Mouse (Mus musculus) hindbrain, embryonic 16.5 days (tissue): ENCODE data around the gene Mapk8ip1. TPM values are rescaled to one million over a fixed set of nuclear protein-coding genes. Genes with fewer than 3 reads are reported as not detected.

ENCODE experiments used
- ATAC-seq: fragments of 200-750 bp; cut with Nextera tagmentation; 2 replicates; pipeline ENCODE4 v1.8.0; 2017; ENCODE audit warnings: moderate TSS enrichment, moderate library complexity
- H3K27ac ChIP-seq: fragments of 300-500 bp; sonication (generic); 2 replicates; pipeline ENCODE4 v1.5.1; 2014; ENCODE audit warnings: low read depth, mild to moderate bottlenecking, control low read depth, low read length, moderate library complexity
- H3K27me3 ChIP-seq: fragments of 300-500 bp; sonication (generic); replicated peaks from 2 replicates; pipeline ENCODE4 v1.6.1; 2014; ENCODE audit warnings: low read length; ENCODE audit not compliant: control insufficient read depth, insufficient read depth
- H3K36me3 ChIP-seq: fragments of 300-500 bp; sonication (generic); 2 replicates; pipeline ENCODE4 v1.6.1; 2014; ENCODE audit warnings: mild to moderate bottlenecking, low read length, moderate library complexity, mixed read lengths; ENCODE audit not compliant: control insufficient read depth, insufficient read depth
- H3K4me1 ChIP-seq: fragments of 300-500 bp; sonication (generic); 2 replicates; pipeline ENCODE4 v1.6.1; 2014; ENCODE audit warnings: low read depth, low read length; ENCODE audit not compliant: control insufficient read depth, insufficient read depth
- H3K4me2 ChIP-seq: fragments of 300-500 bp; sonication (generic); 2 replicates; pipeline ENCODE4 v1.6.1; 2014; ENCODE audit warnings: mild to moderate bottlenecking, low read length, control low read depth, moderate library complexity
- H3K4me3 ChIP-seq: fragments of 300-500 bp; sonication (generic); 2 replicates; pipeline ENCODE4 v1.5.1; 2014; ENCODE audit warnings: mild to moderate bottlenecking, low read length, control low read depth, moderate library complexity
- H3K9ac ChIP-seq: fragments of 300-500 bp; sonication (generic); 2 replicates; pipeline ENCODE4 v1.6.1; 2014; ENCODE audit warnings: low read depth, mild to moderate bottlenecking, control low read depth, low read length, moderate library complexity
- H3K9me3 ChIP-seq: fragments of 300-500 bp; sonication (generic); 2 replicates; pipeline ENCODE4 v1.6.1; 2014; ENCODE audit warnings: mild to moderate bottlenecking, low read length, moderate library complexity; ENCODE audit not compliant: control insufficient read depth
- WGBS: fragments of 180-500 bp; shearing (Covaris S2); extraction: QIAGEN DNeasy Blood & Tissue Kit; methylation state at CpG from one replicate; pipeline ENCODE4 v1.1.7; 2014; 5-methylcytosine and 5-hydroxymethylcytosine counted together
- polyA plus RNA-seq: library from polyadenylated mRNA; unstranded; fragments of >200 nt; fragmentation: Nextera tagmentation; extraction: Ambion mirVana; gene quantifications from 2 replicates; pipeline ENCODE4 v1.2.1, GENCODE M21; 2015

Gene Mapk8ip1
- polyA plus RNA-seq, 1 experiment from 2014 or later: 112 TPM

GRCm38 (mm10) chr2:92430089-92430488 lies 29.0 kb upstream of the Mapk8ip1 start:
- Histone ChIP-seq H3K27me3 (no peaks in the 10 kb centered on the region), H3K36me3 (no peaks in the 10 kb centered on the region), H3K27ac (no peak overlapping the region), H3K4me3 (no peak overlapping the region), H3K4me2 (no peak overlapping the region; the same call in 1 of the 2 replicates), H3K9me3 (no peaks in the 10 kb centered on the region), H3K4me1 (peaks cover 55% of the 10 kb centered on the region), H3K9ac (no peak overlapping the region)
- WGBS: 87% methylated on average over 2 of the region's 2 CpGs
- ATAC-seq: no peak

- WGBS: 56% methylated on average over 6 of the region's 6 CpGs
- H3K4me2 ChIP-seq: no peak overlapping the region
- no peak overlapping the region for H3K4me3 ChIP-seq
- H3K4me1 ChIP-seq: peaks cover 69% of the 10 kb centered on the region
- no peak for ATAC-seq
- H3K27me3 ChIP-seq: no peaks in the 10 kb centered on the region
- H3K9ac ChIP-seq: no peak overlapping the region; the same call in 1 of the 2 replicates
- H3K36me3 ChIP-seq: peaks cover 6% of the 10 kb centered on the region; the same call in 1 of the 2 replicates
- peak overlapping the region; percentile 44; the same call in 1 of the 2 replicates for H3K27ac ChIP-seq
- no peaks in the 10 kb centered on the region for H3K9me3 ChIP-seq
Observed at GRCm38 (mm10) chr2:92427882-92428281, 26.8 kb upstream of the Mapk8ip1 start.

GRCm38 (mm10) chr2:92426426-92426825 lies 25.4 kb upstream of the Mapk8ip1 start:
- Histone ChIP-seq H3K4me2 (no peak overlapping the region), H3K9ac (no peak overlapping the region), H3K4me3 (no peak overlapping the region), H3K36me3 (peaks cover 17% of the 10 kb centered on the region), H3K27me3 (no peaks in the 10 kb centered on the region), H3K4me1 (peaks cover 55% of the 10 kb centered on the region), H3K9me3 (no peaks in the 10 kb centered on the region), H3K27ac (peak overlapping the region; percentile 60)
- ATAC-seq: no peak
- 38% methylated on average over 3 of the region's 3 CpGs for WGBS

GRCm38 (mm10) chr2:92425366-92425765 lies 24.3 kb upstream of the Mapk8ip1 start:
- H3K4me3 ChIP-seq: no peak overlapping the region
- H3K9ac ChIP-seq: no peak overlapping the region
- 60% methylated on average over 4 of the region's 4 CpGs for WGBS
- H3K36me3 ChIP-seq: peaks cover 28% of the 10 kb centered on the region
- ATAC-seq: no peak
- H3K4me1 ChIP-seq: peaks cover 46% of the 10 kb centered on the region
- H3K9me3 ChIP-seq: no peaks in the 10 kb centered on the region
- peak overlapping the region; percentile 68 for H3K27ac ChIP-seq
- H3K4me2 ChIP-seq: no peak overlapping the region
- no peaks in the 10 kb centered on the region for H3K27me3 ChIP-seq

GRCm38 (mm10) chr2:92424462-92425308 lies 23.6 kb upstream of the Mapk8ip1 start:
- no peak overlapping the region for H3K4me2 ChIP-seq
- no peak overlapping the region for H3K9ac ChIP-seq
- H3K27ac ChIP-seq: peak overlapping the region; percentile 82
- peaks cover 45% of the 10 kb centered on the region for H3K4me1 ChIP-seq
- H3K36me3 ChIP-seq: peaks cover 30% of the 10 kb centered on the region
- peak; percentile 78 for ATAC-seq
- WGBS: 34% methylated on average over 9 of the region's 9 CpGs
- H3K9me3 ChIP-seq: no peaks in the 10 kb centered on the region
- H3K27me3 ChIP-seq: no peaks in the 10 kb centered on the region
- H3K4me3 ChIP-seq: no peak overlapping the region

- ATAC-seq: peak; percentile 63
- H3K36me3 ChIP-seq: peaks cover 34% of the 10 kb centered on the region
Observed at GRCm38 (mm10) chr2:92423702-92424461, 22.8 kb upstream of the Mapk8ip1 start.

DNA sequence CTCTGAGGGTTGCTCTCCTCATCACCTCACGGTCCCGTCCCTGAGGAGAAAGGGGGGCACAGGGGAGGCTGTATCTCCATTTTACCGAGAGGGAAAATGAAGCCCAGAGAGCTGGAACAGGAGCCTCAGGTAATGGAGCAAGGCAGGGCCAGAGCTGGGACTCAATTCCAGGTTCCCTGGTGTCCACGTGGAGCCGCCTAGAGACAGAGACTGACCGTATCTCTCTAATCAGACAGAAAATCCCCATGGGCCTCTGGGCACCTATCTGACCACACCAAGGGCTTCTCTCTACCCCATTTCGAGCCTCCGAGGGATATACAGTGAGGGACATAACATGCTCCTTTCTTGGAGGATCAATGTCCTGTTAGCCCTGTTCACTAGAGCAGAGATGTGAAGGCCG lies 22.1 kb upstream of the Mapk8ip1 start:
- Histone ChIP-seq H3K27me3 (no peaks in the 10 kb centered on the region), H3K4me1 (peaks cover 39% of the 10 kb centered on the region), H3K27ac (peak overlapping the region; percentile 82; the same call in 1 of the 2 replicates), H3K9me3 (no peaks in the 10 kb centered on the region), H3K36me3 (peaks cover 34% of the 10 kb centered on the region), H3K4me2 (no peak overlapping the region), H3K4me3 (no peak overlapping the region), H3K9ac (no peak overlapping the region)
- ATAC-seq: no peak
- 92% methylated on average over 9 of the region's 9 CpGs for WGBS

More at GRCm38 (mm10) chr2:92423702-92424461, 22.8 kb upstream of the Mapk8ip1 start:
- Histone ChIP-seq H3K27me3 (no peaks in the 10 kb centered on the region), H3K4me3 (no peak overlapping the region), H3K4me1 (peaks cover 41% of the 10 kb centered on the region), H3K9me3 (no peaks in the 10 kb centered on the region), H3K27ac (peak overlapping the region; percentile 82), H3K9ac (no peak overlapping the region), H3K4me2 (no peak overlapping the region)
- 49% methylated on average over 9 of the region's 9 CpGs for WGBS

GRCm38 (mm10) chr2:92422388-92423135 lies 21.5 kb upstream of the Mapk8ip1 start:
- no peak overlapping the region for H3K9ac ChIP-seq
- no peaks in the 10 kb centered on the region for H3K9me3 ChIP-seq
- peaks cover 33% of the 10 kb centered on the region for H3K4me1 ChIP-seq
- peaks cover 34% of the 10 kb centered on the region for H3K36me3 ChIP-seq
- no peaks in the 10 kb centered on the region for H3K27me3 ChIP-seq
- no peak overlapping the region for H3K4me2 ChIP-seq
- no peak overlapping the region for H3K27ac ChIP-seq
- 72% methylated on average over 10 of the region's 10 CpGs for WGBS
- no peak for ATAC-seq
- H3K4me3 ChIP-seq: no peak overlapping the region
